In the genomic region with DNA sequence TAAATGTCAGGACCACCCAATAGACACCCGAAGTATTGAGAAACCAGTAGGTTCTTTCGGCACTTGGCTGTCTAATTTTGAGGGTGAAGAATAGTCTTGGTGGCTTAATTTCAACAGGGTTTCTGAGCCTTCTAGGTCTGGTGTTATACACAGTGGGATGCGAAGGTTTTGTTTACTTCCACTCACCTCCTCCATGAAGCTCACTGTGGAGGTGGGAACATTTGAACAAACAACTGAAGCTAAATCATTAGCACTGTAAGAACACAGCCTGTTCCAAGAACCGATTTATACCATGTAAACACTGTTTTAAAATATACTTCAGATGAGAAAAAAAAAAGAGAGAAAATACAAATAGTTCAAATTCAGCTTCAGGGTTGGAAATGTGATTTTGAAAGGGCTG, we compare ENCODE assay signal across 23 mouse cellular contexts. TPM values are rescaled to one million over a fixed set of nuclear protein-coding genes. Genes with fewer than 3 reads are reported as not detected.
DNase-seq lines count a peak whose midpoint lies in the region; TF ChIP-seq lines count a peak whose summit lies in the region.
"Had no signal": no experiment of that assay in that cellular context is flagged by ENCODE, and none has a peak within 500 bp of the region (broad histone marks: within the 10 kb centered on the region; RNA-seq: fewer than 3 reads in every experiment).

No protein-coding gene starts in this region.

- peak overlapping the region; percentile 82 for H3K27ac ChIP-seq in layer of hippocampus, adult 2 months
- H3K27ac ChIP-seq: embryonic facial prominence, embryonic 13.5 days; embryonic facial prominence, embryonic 15.5 days; forebrain, embryonic 10.5 days; forebrain, embryonic 12.5 days had no signal

- no peak overlapping the region for H3K4me3 ChIP-seq in layer of hippocampus, adult 2 months
- H3K4me3 ChIP-seq: embryonic facial prominence, embryonic 13.5 days; embryonic facial prominence, embryonic 15.5 days; erythroblast, embryonic 14.5 days; forebrain, embryonic 10.5 days; forebrain, embryonic 12.5 days had no signal

- no peak for TF ChIP-seq CTCF in layer of hippocampus, adult 2 months (conservative IDR thresholded peaks at IDR 0.05)

- DNase-seq in layer of hippocampus, adult 2 months (ENCODE audit: low spot score in 2 of 2): peak in 1 of 2 experiments; percentile 42
- DNase-seq in layer of hippocampus, postnatal 10 days (ENCODE audit: low spot score in 2 of 2): no peak
- DNase-seq in brain, adult 2 months (ENCODE audit: low read depth, low spot score): peak; percentile 67
- peak; percentile 68 for DNase-seq in telencephalon, adult 2 months (ENCODE audit: low read depth, low spot score)
- DNase-seq in adrenal gland, postnatal 10 days: no peak
- DNase-seq: adrenal gland, adult 2 months; adrenal gland, postnatal 14 days; adrenal gland, postnatal 36 days; cerebellum, adult 11 months; cerebellum, adult 18-20 months; cerebellum, adult 8-10 months; cerebellum, adult 9-11 months; cerebellum, postnatal 14 days; cerebellum, postnatal 36 days; embryo, embryonic 11 days had no signal

RNA-seq across cellular contexts. Expression of gene Plppr4, which starts 47.3 kb away (rescaled TPM):
- 100 to 1,000 TPM; 313 to 317 TPM for total RNA-seq in layer of hippocampus, adult 2 months (2021)
- total RNA-seq in layer of hippocampus, postnatal 10 days (2021): 100 to 1,000 TPM; 292 to 323 TPM
- 1 to 10 TPM; 2.8 to 3.0 TPM for total RNA-seq in adrenal gland, postnatal 10 days (2021)
- total RNA-seq: common myeloid progenitor, adult 5-6 weeks; ES-E14; MEL had no signal

Comparison
In these comparisons a context has a peak if more than half of its experiments do, and no peak if none do; other contexts are left out.
1. DNase-seq: peak in brain, adult 2 months (single experiment) and telencephalon, adult 2 months (single experiment); none in layer of hippocampus, postnatal 10 days (0 of 2) and adrenal gland, postnatal 10 days (single experiment).
2. RNA of gene Plppr4, which starts 47.3 kb away (total RNA-seq): 292 to 323 TPM in layer of hippocampus, postnatal 10 days and 313 to 317 TPM in layer of hippocampus, adult 2 months; 2.8 to 3.0 TPM in adrenal gland, postnatal 10 days; every median in the first group is over 10 times any median in the second.